Mouse (Mus musculus): Measurements from ENCODE around the gene Gtpbp1. TPM values are rescaled to one million over a fixed set of nuclear protein-coding genes. Genes with fewer than 3 reads are reported as not detected.

Gene Gtpbp1
- polyA plus RNA-seq, 1 experiment from 2014 or later, result 54.3 TPM

GRCm38 (mm10) chr15:79697011-79697410 is 6.4 kb downstream of the Gtpbp1 start:
- DNase-seq (ENCODE audit: low spot score) (no peak), ATAC-seq (replicated peaks; ENCODE audit: low FRiP score) (no peak)
- no peaks in the 10 kb centered on the region for H3K27me3 ChIP-seq (ENCODE audit: control insufficient read depth, insufficient read depth, low read length)
- H3K27ac ChIP-seq (ENCODE audit: low read depth, low read length), result 0 out of 2 replicates have a peak overlapping the region, but pooled peaks have one; percentile 3
- H3K4me2 ChIP-seq (ENCODE audit: low read depth, low read length, severe bottlenecking), result no peak overlapping the region
- H3K4me1 ChIP-seq (replicated peaks; ENCODE audit: control insufficient read depth, insufficient read depth, low read length), result peaks cover 2% of the 10 kb centered on the region; the same call in 1 of the 2 replicates
- H3K4me3 ChIP-seq (ENCODE audit: low read depth, low read length), result no peak overlapping the region
- H3K9me3 ChIP-seq (ENCODE audit: control insufficient read depth, low read length), result no peaks in the 10 kb centered on the region
- no peak overlapping the region for H3K9ac ChIP-seq (ENCODE audit: low read length)
- 78% methylated on average over 6 of the region's 6 CpGs for WGBS
- no peaks in the 10 kb centered on the region for H3K36me3 ChIP-seq (ENCODE audit: control insufficient read depth, insufficient read depth, low read length)

- DNase-seq (ENCODE audit: low spot score) (no peak), ATAC-seq (replicated peaks; ENCODE audit: low FRiP score) (no peak)
- 78% methylated on average over 9 of the region's 9 CpGs for WGBS
- Histone ChIP-seq H3K9me3 (ENCODE audit: control insufficient read depth, low read length) (no peaks in the 10 kb centered on the region), H3K27me3 (ENCODE audit: control insufficient read depth, insufficient read depth, low read length) (no peaks in the 10 kb centered on the region), H3K4me1 (replicated peaks; ENCODE audit: control insufficient read depth, insufficient read depth, low read length) (peaks cover under 1% of the 10 kb centered on the region; the same call in 1 of the 2 replicates), H3K9ac (ENCODE audit: low read length) (no peak overlapping the region), H3K36me3 (ENCODE audit: control insufficient read depth, insufficient read depth, low read length) (no peaks in the 10 kb centered on the region), H3K4me2 (ENCODE audit: low read depth, low read length, severe bottlenecking) (no peak overlapping the region), H3K4me3 (ENCODE audit: low read depth, low read length) (no peak overlapping the region), H3K27ac (ENCODE audit: low read depth, low read length) (0 out of 2 replicates have a peak overlapping the region, but pooled peaks have one; percentile 3)
Measured at GRCm38 (mm10) chr15:79697558-79698187, 7.0 kb downstream of the Gtpbp1 start.

- DNase-seq (ENCODE audit: low spot score), result no peak
- Histone ChIP-seq H3K4me2 (ENCODE audit: low read depth, low read length, severe bottlenecking) (no peak overlapping the region), H3K4me1 (replicated peaks; ENCODE audit: control insufficient read depth, insufficient read depth, low read length) (no peaks in the 10 kb centered on the region), H3K9me3 (ENCODE audit: control insufficient read depth, low read length) (no peaks in the 10 kb centered on the region), H3K27ac (ENCODE audit: low read depth, low read length) (no peak overlapping the region), H3K4me3 (ENCODE audit: low read depth, low read length) (no peak overlapping the region), H3K9ac (ENCODE audit: low read length) (no peak overlapping the region), H3K36me3 (ENCODE audit: control insufficient read depth, insufficient read depth, low read length) (peaks cover 3% of the 10 kb centered on the region; the same call in 1 of the 2 replicates), H3K27me3 (ENCODE audit: control insufficient read depth, insufficient read depth, low read length) (no peaks in the 10 kb centered on the region)
- WGBS, result 91% methylated on average over 17 of the region's 17 CpGs
- ATAC-seq (replicated peaks; ENCODE audit: low FRiP score), result no peak
Measured at GRCm38 (mm10) chr15:79706603-79707214, 16.1 kb downstream of the Gtpbp1 start.

- Histone ChIP-seq H3K4me3 (ENCODE audit: low read depth, low read length) (no peak overlapping the region), H3K4me1 (replicated peaks; ENCODE audit: control insufficient read depth, insufficient read depth, low read length) (no peaks in the 10 kb centered on the region), H3K27me3 (ENCODE audit: control insufficient read depth, insufficient read depth, low read length) (no peaks in the 10 kb centered on the region), H3K9ac (ENCODE audit: low read length) (no peak overlapping the region), H3K27ac (ENCODE audit: low read depth, low read length) (no peak overlapping the region), H3K4me2 (ENCODE audit: low read depth, low read length, severe bottlenecking) (no peak overlapping the region), H3K9me3 (ENCODE audit: control insufficient read depth, low read length) (no peaks in the 10 kb centered on the region), H3K36me3 (ENCODE audit: control insufficient read depth, insufficient read depth, low read length) (peaks cover 7% of the 10 kb centered on the region; the same call in 1 of the 2 replicates)
- WGBS, result 92% methylated on average over 5 of the region's 5 CpGs
- no peak for DNase-seq (ENCODE audit: low spot score)
- ATAC-seq (replicated peaks; ENCODE audit: low FRiP score), result no peak
Measured at GRCm38 (mm10) chr15:79708229-79708822, 17.7 kb downstream of the Gtpbp1 start.

- ATAC-seq (replicated peaks; ENCODE audit: low FRiP score) (no peak), DNase-seq (ENCODE audit: low spot score) (no peak)
- Histone ChIP-seq H3K9me3 (ENCODE audit: control insufficient read depth, low read length) (no peaks in the 10 kb centered on the region), H3K27ac (ENCODE audit: low read depth, low read length) (no peak overlapping the region), H3K27me3 (ENCODE audit: control insufficient read depth, insufficient read depth, low read length) (no peaks in the 10 kb centered on the region), H3K36me3 (ENCODE audit: control insufficient read depth, insufficient read depth, low read length) (peaks cover 12% of the 10 kb centered on the region; the same call in 1 of the 2 replicates), H3K4me3 (ENCODE audit: low read depth, low read length) (no peak overlapping the region), H3K9ac (ENCODE audit: low read length) (no peak overlapping the region), H3K4me1 (replicated peaks; ENCODE audit: control insufficient read depth, insufficient read depth, low read length) (no peaks in the 10 kb centered on the region), H3K4me2 (ENCODE audit: low read depth, low read length, severe bottlenecking) (no peak overlapping the region)
- WGBS, result 97% methylated on average over 7 of the region's 7 CpGs
Measured at GRCm38 (mm10) chr15:79715646-79716045, 25.0 kb downstream of the Gtpbp1 start.

- H3K36me3 ChIP-seq (ENCODE audit: control insufficient read depth, insufficient read depth, low read length), result peaks cover 12% of the 10 kb centered on the region; the same call in 1 of the 2 replicates
- ATAC-seq (replicated peaks; ENCODE audit: low FRiP score), result no peak
Measured at GRCm38 (mm10) chr15:79716710-79717109, 26.1 kb downstream of the Gtpbp1 start.

GRCm38 (mm10) chr15:79720267-79720666 is 29.6 kb downstream of the Gtpbp1 start:
- H3K27me3 ChIP-seq (ENCODE audit: control insufficient read depth, insufficient read depth, low read length), result no peaks in the 10 kb centered on the region
- no peaks in the 10 kb centered on the region for H3K9me3 ChIP-seq (ENCODE audit: control insufficient read depth, low read length)
- peaks cover 6% of the 10 kb centered on the region; the same call in 1 of the 2 replicates for H3K36me3 ChIP-seq (ENCODE audit: control insufficient read depth, insufficient read depth, low read length)
- DNase-seq (ENCODE audit: low spot score), result no peak
- H3K4me2 ChIP-seq (ENCODE audit: low read depth, low read length, severe bottlenecking), result no peak overlapping the region
- no peak overlapping the region for H3K9ac ChIP-seq (ENCODE audit: low read length)
- ATAC-seq (replicated peaks; ENCODE audit: low FRiP score), result no peak
- H3K27ac ChIP-seq (ENCODE audit: low read depth, low read length), result no peak overlapping the region
- WGBS, result 94% methylated on average over 8 of the region's 8 CpGs
- H3K4me1 ChIP-seq (replicated peaks; ENCODE audit: control insufficient read depth, insufficient read depth, low read length), result no peaks in the 10 kb centered on the region
- no peak overlapping the region for H3K4me3 ChIP-seq (ENCODE audit: low read depth, low read length)

More at GRCm38 (mm10) chr15:79716710-79717109, 26.1 kb downstream of the Gtpbp1 start:
- Histone ChIP-seq H3K4me2 (ENCODE audit: low read depth, low read length, severe bottlenecking) (no peak overlapping the region), H3K27ac (ENCODE audit: low read depth, low read length) (no peak overlapping the region), H3K9me3 (ENCODE audit: control insufficient read depth, low read length) (no peaks in the 10 kb centered on the region), H3K4me1 (replicated peaks; ENCODE audit: control insufficient read depth, insufficient read depth, low read length) (no peaks in the 10 kb centered on the region), H3K27me3 (ENCODE audit: control insufficient read depth, insufficient read depth, low read length) (no peaks in the 10 kb centered on the region), H3K9ac (ENCODE audit: low read length) (no peak overlapping the region), H3K4me3 (ENCODE audit: low read depth, low read length) (no peak overlapping the region)
- no peak for DNase-seq (ENCODE audit: low spot score)
- WGBS, result 80% methylated on average over 6 of the region's 6 CpGs

GRCm38 (mm10) chr15:79720796-79721195 is 30.2 kb downstream of the Gtpbp1 start:
- H3K36me3 ChIP-seq (ENCODE audit: control insufficient read depth, insufficient read depth, low read length), result peaks cover 6% of the 10 kb centered on the region; the same call in 1 of the 2 replicates
- ATAC-seq (replicated peaks; ENCODE audit: low FRiP score) (no peak), DNase-seq (ENCODE audit: low spot score) (no peak)
- H3K4me2 ChIP-seq (ENCODE audit: low read depth, low read length, severe bottlenecking), result no peak overlapping the region
- H3K27me3 ChIP-seq (ENCODE audit: control insufficient read depth, insufficient read depth, low read length), result no peaks in the 10 kb centered on the region
- 91% methylated on average over 4 of the region's 4 CpGs for WGBS
- H3K9me3 ChIP-seq (ENCODE audit: control insufficient read depth, low read length), result no peaks in the 10 kb centered on the region
- H3K4me3 ChIP-seq (ENCODE audit: low read depth, low read length), result no peak overlapping the region
- H3K9ac ChIP-seq (ENCODE audit: low read length), result no peak overlapping the region
- no peaks in the 10 kb centered on the region for H3K4me1 ChIP-seq (replicated peaks; ENCODE audit: control insufficient read depth, insufficient read depth, low read length)
- no peak overlapping the region for H3K27ac ChIP-seq (ENCODE audit: low read depth, low read length)
